Mouse (Mus musculus) neural tube, embryonic 14.5 days (tissue): ENCODE data around the gene Gpr88. TPM values are rescaled to one million over a fixed set of nuclear protein-coding genes. Genes with fewer than 3 reads are reported as not detected.

Source experiments
- polyA plus RNA-seq: library from polyadenylated mRNA; unstranded; fragments of >200 nt; fragmentation: Nextera tagmentation; extraction: Ambion mirVana; gene quantifications from 2 replicates; pipeline ENCODE4 v1.2.1, GENCODE M21; 2014

The Gpr88 gene
- polyA plus RNA-seq, 1 experiment from 2014 or later = 4.2 TPM

Other genes starting within 250 kb of the Gpr88 start
- gene Slc30a7, start 246.1 kb downstream of the Gpr88 start, polyA plus RNA-seq = 19.2 and 20.5 TPM in 2 replicates
- 45.8 and 49.3 TPM in 2 replicates for gene Extl2, start 246.0 kb downstream of the Gpr88 start, polyA plus RNA-seq
- 24.7 and 31.6 TPM in 2 replicates for gene Vcam1, start 123.8 kb downstream of the Gpr88 start, polyA plus RNA-seq
- 4.9 and 7.4 TPM in 2 replicates for gene Cdc14a, start 170.5 kb upstream of the Gpr88 start, polyA plus RNA-seq